Mouse (Mus musculus) hindlimb bud, embryonic 11.5 days (tissue): ENCODE results near the gene Pds5b.
"Not testable (repeated sequence)": the region's sequence is repeated elsewhere in the genome, so short reads cannot be mapped to it uniquely, and the experiment has no call there.

ENCODE experiments used
- DNase-seq: peaks from one replicate; pipeline ENCODE4 v3.0.0-alpha.2; 2012; ENCODE audit warnings: low read depth, low spot score; ENCODE audit errors: extremely low spot score

Gene Pds5b

DNA sequence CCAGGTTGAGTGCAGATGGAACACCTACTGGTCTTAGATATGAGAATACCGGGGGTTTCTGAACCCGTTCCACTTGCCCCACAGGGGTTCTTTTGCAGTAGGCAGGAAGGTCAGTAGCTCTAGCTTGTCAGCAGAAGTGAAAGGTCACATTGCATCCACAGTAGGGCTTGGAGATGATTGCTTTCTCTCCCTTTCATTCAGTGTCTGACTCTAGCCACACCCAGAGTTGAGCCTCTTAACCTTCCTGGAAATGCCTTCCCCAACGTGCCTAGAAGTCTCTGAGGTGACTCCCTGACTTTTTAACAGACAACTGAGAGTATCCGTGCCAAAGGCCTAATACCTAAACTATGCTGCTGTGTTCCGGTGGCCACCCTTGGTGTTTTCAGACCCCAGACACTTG lies 146.0 kb downstream of the Pds5b start:
- no peak for DNase-seq

DNA sequence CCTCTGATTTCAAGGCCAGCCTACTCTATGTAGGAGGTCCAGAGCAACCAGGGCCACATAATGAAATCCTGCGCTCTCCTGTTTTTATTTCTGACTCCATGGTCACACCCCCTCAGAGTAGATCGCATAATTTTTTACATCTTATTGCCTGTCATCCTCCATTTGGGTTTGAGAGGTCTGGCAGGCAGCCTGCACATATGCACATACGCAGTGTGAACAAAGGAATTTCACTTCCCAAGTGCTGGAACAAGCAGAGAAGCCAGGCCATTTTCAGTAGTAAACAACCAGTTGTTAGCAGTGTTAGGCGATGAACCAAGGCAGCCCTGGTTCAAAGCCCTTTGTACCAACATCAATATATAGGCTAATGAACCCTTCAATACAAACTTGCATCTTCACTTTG lies 147.6 kb downstream of the Pds5b start:
- DNase-seq = no peak

DNA sequence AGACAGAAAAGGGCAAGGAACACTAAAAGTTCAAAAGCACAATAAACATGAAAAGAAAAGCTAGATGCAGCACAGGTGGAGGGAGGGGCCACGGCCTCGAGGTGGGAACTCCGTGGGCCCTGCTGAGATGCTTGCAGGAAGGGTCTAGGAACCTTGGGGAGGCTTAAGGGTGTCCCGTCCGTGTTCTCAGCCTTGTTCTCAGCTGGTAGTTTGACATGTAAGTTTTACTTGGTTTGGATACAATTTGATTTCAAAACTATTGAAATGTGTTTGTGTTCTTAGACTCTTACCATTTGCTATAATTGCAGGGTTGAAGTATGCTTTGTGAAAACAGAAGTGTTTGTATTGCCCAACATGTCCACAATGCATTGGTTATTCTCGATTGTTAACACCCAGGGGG lies 149.2 kb downstream of the Pds5b start:
- no peak for DNase-seq

DNA sequence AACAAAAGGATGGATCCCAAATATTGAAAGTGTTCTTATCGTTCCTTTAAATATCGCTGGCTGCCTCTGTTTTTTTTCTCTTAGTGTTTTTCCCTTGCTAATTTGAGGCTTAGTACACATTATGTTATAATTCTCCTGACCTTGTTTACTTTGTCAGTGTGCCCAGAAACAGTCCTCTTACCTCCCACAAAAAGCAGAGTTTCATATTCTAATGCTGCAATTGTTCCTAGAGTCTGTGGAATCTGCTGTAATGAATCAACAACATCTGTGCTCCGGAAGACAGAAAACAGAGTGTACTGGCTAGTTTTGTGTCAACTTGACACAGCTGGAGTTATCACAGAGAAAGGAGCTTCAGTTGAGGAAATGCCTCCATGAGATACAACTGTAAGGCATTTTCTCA lies 149.8 kb downstream of the Pds5b start:
- DNase-seq = no peak

DNA sequence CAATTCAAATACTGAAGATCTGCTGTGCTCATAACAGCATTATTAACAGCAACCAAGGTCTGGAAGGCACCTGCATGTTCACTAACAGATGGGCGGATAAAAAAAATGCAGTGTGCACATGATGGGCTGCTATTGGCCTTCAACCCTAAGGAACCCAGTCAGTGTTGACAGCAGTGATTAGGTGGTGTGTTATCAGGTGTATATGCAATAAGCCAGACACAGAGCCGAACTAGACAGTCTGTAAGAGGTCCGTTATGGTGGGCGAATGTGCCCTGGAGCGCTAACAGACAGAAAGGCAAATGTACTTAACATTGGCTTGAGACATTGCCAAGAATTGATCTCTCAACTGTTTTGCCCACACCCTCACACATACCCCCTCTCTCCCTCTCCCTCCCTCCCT lies 156.0 kb downstream of the Pds5b start:
- no peak for DNase-seq

DNA sequence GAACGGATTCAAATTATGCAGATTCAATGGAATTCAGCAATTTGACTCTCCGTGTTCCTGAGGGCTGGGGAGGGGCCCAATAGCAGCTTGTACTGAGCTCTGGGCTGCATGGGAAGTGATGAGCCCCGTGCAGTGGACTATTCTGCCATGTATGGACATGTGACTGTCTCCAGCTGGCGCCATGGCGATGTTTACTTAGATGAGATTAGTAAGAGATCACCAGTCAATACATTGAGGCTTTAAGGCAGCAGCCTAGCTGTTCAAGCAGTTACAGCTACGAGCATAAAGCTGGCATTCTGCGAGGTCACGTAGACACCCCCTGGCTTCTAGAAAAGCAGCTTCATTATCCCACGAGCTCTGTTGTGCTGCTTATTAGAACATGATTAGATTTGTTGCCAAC lies 157.2 kb downstream of the Pds5b start:
- DNase-seq = no peak

DNA sequence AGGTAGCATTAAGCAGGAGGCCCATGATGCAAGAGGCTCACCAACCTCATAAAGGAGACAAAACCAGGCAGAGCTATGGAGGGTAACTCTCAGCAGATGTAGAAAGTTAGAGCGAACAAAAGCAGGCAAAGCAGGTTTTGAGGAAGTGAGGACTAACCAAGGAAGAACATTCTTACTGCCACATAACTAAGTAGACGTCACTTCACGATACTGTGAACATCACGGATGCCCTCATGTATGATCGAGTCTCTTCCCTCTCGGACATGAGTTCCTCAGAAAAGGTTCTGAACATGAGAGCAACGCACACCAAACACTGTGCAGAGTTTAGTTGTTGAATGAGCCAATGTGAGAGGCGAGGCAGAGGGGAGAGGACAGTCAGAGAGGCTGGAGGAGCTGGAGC lies 163.2 kb downstream of the Pds5b start:
- DNase-seq = no peak

DNA sequence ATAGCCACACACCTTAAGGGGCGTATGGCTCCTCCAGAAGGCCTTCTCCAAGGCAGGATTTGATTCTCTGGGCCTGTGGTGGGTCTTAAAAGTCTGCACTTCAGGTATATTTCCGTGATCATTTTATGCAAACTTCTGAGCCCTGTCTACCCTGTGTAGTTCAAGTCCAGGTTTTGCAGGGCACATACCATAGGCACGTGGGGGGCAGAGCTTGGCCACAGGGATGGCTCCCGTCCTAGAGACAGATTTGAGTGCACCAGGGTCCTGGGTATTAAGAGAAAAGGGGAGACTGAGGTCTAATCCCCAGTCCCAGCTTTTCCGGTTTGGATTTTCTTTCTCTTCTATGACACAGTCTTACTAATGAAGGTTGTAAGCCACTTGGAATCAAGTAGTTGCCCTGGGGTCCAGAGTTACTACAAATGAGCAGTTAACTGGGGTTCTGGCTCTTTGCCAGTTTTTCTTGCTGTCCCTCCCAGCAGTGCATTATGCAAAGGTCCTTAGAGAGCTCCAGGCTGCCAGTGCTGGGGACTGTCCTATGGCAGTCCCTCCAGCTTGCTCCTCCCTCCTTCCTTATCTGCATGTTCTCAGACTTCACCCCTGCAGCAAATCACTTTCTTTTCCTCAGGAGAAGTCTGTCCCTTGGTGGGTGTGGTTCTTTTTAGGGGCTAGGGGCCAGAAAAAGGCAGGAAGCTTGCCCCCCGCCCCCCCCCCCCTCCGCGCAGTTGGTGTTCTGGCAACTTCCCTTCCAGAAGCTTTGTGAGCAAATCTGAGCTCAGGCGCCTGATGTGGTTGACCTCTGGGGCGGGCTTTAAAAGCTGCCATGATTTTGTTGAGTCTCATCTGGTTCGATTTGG lies 166.4 kb downstream of the Pds5b start:
- DNase-seq = peak; percentile 84

DNA sequence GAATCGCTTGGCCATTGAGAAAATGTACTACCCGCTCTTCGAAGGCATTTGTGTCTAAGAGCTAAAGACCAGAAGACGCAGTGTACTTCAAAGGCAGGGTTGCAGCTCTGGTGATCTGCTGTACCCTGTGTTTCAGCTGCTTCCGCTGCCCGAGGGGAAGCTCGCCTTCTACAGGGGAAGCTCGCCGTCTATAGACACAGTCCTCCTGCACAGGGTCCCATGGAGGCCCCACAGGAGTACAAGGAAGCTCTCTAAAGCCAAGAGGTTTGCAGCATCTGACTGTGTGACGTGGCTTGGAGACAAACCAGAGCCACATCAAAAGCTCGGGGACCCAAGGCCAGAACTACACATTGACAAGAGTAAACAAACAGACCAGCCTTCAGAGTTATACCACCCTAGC lies 167.1 kb downstream of the Pds5b start:
- DNase-seq = peak; percentile 18

DNA sequence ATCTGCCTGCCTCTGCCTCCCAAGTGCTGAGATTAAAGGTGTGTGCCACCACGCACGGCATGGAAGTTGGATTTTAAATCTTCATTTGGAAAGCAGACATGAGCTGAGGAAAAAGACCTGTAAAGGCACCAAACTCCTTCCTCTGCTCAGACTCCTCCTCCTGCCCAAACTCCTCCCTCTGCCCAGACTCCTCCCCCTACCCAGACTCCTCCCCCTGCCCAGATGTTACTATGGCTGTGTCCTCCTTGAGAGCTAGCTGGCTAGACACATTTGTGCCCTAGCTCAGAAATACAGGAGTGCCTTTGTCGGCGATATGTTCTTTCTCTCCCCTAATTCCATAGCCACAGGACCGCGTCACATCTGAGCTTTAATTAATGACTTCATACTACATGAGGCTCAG lies 172.4 kb downstream of the Pds5b start:
- no peak for DNase-seq

DNA sequence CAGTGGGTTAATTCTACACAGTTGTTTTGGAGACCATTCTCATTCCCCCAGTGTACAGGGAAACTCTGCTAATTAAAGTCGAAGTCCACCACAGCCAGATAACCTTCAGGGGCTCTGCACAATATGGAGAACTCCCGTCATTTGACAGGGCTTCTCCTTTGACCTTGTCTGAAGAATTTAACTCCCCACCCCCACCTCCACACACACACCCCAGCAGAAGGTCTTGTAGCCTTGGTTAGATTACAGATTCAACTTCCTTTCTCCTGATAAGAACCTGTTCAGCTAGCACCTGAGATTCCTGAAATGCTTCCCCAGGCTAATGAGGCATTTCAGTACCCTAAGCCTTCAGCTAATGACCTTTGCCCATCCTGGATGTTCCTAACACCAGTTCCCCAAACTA lies 177.3 kb downstream of the Pds5b start:
- DNase-seq = no peak

DNA sequence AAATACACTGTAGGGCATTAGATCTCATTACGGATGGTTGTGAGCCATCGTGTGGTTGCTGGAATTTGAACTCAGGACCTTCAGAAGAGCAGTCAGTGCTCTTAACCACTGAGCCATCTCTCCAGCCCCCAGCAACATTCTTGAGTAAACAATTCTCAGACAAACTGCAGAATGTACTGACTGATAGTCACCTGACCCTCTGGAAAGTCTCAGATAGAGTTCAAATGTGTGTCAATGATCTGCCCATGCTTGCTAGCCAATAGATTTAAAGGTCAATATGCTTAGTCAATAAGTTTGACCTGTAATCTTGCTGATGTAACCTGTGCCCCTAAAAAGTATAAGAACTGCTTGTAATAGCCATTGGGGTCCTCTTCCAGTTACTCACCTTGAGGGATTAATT lies 178.6 kb downstream of the Pds5b start:
- DNase-seq = not testable (repeated sequence)

DNA sequence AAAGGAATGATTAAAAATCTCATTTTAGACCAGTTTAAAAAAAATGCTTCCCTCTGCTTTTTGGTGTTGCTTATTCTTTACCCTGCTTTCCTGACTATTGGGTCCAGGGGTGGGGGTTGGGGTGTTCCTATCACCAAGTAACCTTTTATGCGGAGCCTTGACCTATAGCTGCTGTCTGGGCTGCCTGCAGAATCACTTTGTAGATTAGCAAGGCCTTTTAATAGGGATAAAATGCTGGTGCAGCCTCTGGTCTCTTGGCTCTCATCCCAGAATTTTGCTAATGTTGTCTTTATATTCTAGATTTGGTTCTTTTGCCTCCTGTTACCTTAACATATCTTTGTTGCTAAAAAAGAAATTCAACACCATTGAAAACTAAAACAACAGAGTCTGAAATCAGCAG lies 181.0 kb downstream of the Pds5b start:
- DNase-seq = no peak

DNA sequence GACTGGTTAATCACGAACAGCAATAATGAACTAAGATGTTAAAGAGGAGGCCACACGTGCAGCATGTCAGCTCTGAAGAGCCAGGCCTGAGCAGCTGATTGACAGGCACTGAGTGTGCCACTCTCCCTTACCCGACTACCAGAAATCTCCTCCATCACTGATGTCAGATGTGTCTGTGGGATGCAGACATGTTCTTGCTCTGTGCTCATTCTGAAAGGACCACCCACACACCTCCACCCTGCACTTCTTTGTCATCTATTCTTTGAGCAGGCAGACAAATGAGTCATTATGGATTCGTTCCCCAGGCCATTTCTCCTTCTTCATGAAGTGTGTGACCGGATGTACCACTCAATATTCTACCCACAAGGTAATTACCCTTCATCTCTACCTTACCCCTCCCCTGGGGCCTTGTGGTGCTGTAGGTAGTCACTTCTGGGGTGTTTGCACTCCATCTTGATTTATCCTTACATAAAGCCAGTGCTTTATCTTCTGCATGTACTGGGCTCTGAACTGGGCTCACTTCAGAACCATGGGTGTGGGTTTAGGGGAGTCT lies 186.2 kb downstream of the Pds5b start:
- no peak for DNase-seq
